Comparison of ENCODE assay signal across 8 mouse cellular contexts in genomic region chr2:31758966-31759365, GRCm38 (mm10). TPM values are rescaled to one million over a fixed set of nuclear protein-coding genes. Genes with fewer than 3 reads are reported as not detected.
DNase-seq lines count a peak whose midpoint lies in the region; ATAC-seq and TF ChIP-seq lines count a peak whose summit lies in the region.

No protein-coding gene starts in this region.

- H3K27ac ChIP-seq in gastrocnemius, adult 2 months = peak overlapping the region; percentile 97
- no peak overlapping the region for H3K27ac ChIP-seq in ES-Bruce4 (ENCODE audit: insufficient read depth, low read length)
- H3K27ac ChIP-seq in heart, embryonic 16.5 days (ENCODE audit: low read length) = peak overlapping the region; percentile 97
- no peak overlapping the region for H3K27ac ChIP-seq in liver, embryonic 15.5 days (replicated peaks)
- no peak overlapping the region for H3K27ac ChIP-seq in thymus, adult 2 months (ENCODE audit: control insufficient read depth, insufficient read depth, low read length)

- TF ChIP-seq CTCF in gastrocnemius, adult 2 months (IDR thresholded peaks at IDR 0.05) = no peak
- TF ChIP-seq CTCF in ES-Bruce4 (IDR thresholded peaks at IDR 0.05; ENCODE audit: low read depth, low read length) = no peak
- no peak for TF ChIP-seq CTCF in thymus, adult 2 months (IDR thresholded peaks at IDR 0.05; ENCODE audit: borderline replicate concordance, control insufficient read depth, extremely low read depth, insufficient read depth, low read length, poor library complexity)

- WGBS in heart, embryonic 16.5 days = 77% methylated on average over 5 of the region's 5 CpGs
- WGBS in liver, embryonic 15.5 days (ENCODE audit: insufficient replicate concordance) = 70% methylated on average over 5 of the region's 5 CpGs
- WGBS in thymus, adult 2 months = 96% methylated on average over 5 of the region's 5 CpGs

- no peak for ATAC-seq in heart, embryonic 16.5 days (replicated peaks; ENCODE audit: extremely low read depth, insufficient read depth, low FRiP score)
- no peak for ATAC-seq in liver, embryonic 15.5 days (ENCODE audit: insufficient read depth)
- ATAC-seq in granulocyte monocyte progenitor cell, adult 5-6 weeks (replicated peaks; ENCODE audit: poor library complexity, severe bottlenecking) = no peak

- peak overlapping the region; percentile 88 for H3K4me2 ChIP-seq in heart, embryonic 16.5 days (ENCODE audit: low read depth, low read length)
- H3K4me2 ChIP-seq in liver, embryonic 15.5 days = peak overlapping the region; percentile 88

- H3K4me3 ChIP-seq in gastrocnemius, adult 2 months = peak overlapping the region; percentile 94
- H3K4me3 ChIP-seq in ES-Bruce4 (ENCODE audit: low read depth, low read length) = no peak overlapping the region
- H3K4me3 ChIP-seq in heart, embryonic 16.5 days (ENCODE audit: low read length) = peak overlapping the region; percentile 66
- H3K4me3 ChIP-seq in liver, embryonic 15.5 days (replicated peaks) = no peak overlapping the region; the same call in 1 of the 2 replicates
- no peak overlapping the region for H3K4me3 ChIP-seq in thymus, adult 2 months (ENCODE audit: control insufficient read depth, insufficient read depth, low read length)

- no peaks in the 10 kb centered on the region for H3K9me3 ChIP-seq in ES-Bruce4 (replicated peaks; ENCODE audit: control insufficient read depth, insufficient read depth, low read length, poor library complexity, severe bottlenecking)
- H3K9me3 ChIP-seq in heart, embryonic 16.5 days (replicated peaks; ENCODE audit: control insufficient read depth, low read length) = peaks cover 6% of the 10 kb centered on the region; the same call in 1 of the 2 replicates
- no peaks in the 10 kb centered on the region for H3K9me3 ChIP-seq in liver, embryonic 15.5 days (replicated peaks)

- H3K9ac ChIP-seq in ES-Bruce4 (ENCODE audit: low read depth, poor library complexity, severe bottlenecking) = peak overlapping the region; percentile 86
- peak overlapping the region; percentile 97 for H3K9ac ChIP-seq in heart, embryonic 16.5 days (ENCODE audit: low read length)
- H3K9ac ChIP-seq in liver, embryonic 15.5 days = no peak overlapping the region

- no peaks in the 10 kb centered on the region for H3K36me3 ChIP-seq in ES-Bruce4 (ENCODE audit: control insufficient read depth, insufficient read depth, low read length, poor library complexity, severe bottlenecking)
- H3K36me3 ChIP-seq in heart, embryonic 16.5 days (ENCODE audit: control insufficient read depth, insufficient read depth) = peaks cover 4% of the 10 kb centered on the region; the same call in 1 of the 2 replicates
- H3K36me3 ChIP-seq in liver, embryonic 15.5 days (replicated peaks) = no peaks in the 10 kb centered on the region; the same call in 1 of the 2 replicates
- no peaks in the 10 kb centered on the region for H3K36me3 ChIP-seq in thymus, adult 2 months (ENCODE audit: control insufficient read depth, insufficient read depth, low read length)

- no peaks in the 10 kb centered on the region for H3K27me3 ChIP-seq in ES-Bruce4 (ENCODE audit: control insufficient read depth, insufficient read depth, low read length, poor library complexity, severe bottlenecking)
- no peaks in the 10 kb centered on the region for H3K27me3 ChIP-seq in heart, embryonic 16.5 days (ENCODE audit: control insufficient read depth, insufficient read depth, low read length)
- H3K27me3 ChIP-seq in liver, embryonic 15.5 days = no peaks in the 10 kb centered on the region
- H3K27me3 ChIP-seq in thymus, adult 2 months (ENCODE audit: control insufficient read depth, insufficient read depth, low read length) = no peaks in the 10 kb centered on the region

- intact Hi-C loops in gastrocnemius, adult 2 months (cut with DNase I) = no loop called here

- DNase-seq in gastrocnemius, adult 2 months = no peak
- DNase-seq in gastrocnemius, postnatal 25 days = no peak
- no peak for DNase-seq in spleen, postnatal 4 days (ENCODE audit: low spot score in 2 of 2)
- no peak for DNase-seq in thymus, adult 2 months

- peaks cover 2% of the 10 kb centered on the region for H3K4me1 ChIP-seq in ES-Bruce4 (ENCODE audit: control insufficient read depth, insufficient read depth, low read length)
- peaks cover 43% of the 10 kb centered on the region for H3K4me1 ChIP-seq in heart, embryonic 16.5 days (ENCODE audit: control insufficient read depth, insufficient read depth, low read length)
- peaks cover 50% of the 10 kb centered on the region for H3K4me1 ChIP-seq in liver, embryonic 15.5 days (replicated peaks)
- peaks cover 28% of the 10 kb centered on the region for H3K4me1 ChIP-seq in thymus, adult 2 months (replicated peaks; ENCODE audit: control insufficient read depth, insufficient read depth, low read length)

- no peak for TF ChIP-seq EP300 in ES-Bruce4 (IDR thresholded peaks at IDR 0.05; ENCODE audit: insufficient read depth, low read depth, low read length)

- no peak for TF ChIP-seq POLR2A in ES-Bruce4 (IDR thresholded peaks at IDR 0.05; ENCODE audit: insufficient read depth, low read length)
- no peak for TF ChIP-seq POLR2A in thymus, adult 2 months (IDR thresholded peaks at IDR 0.05; ENCODE audit: control insufficient read depth, extremely low read depth, insufficient read depth, low read length, poor library complexity)

RNA-seq across cellular contexts. Expression of gene Qrfp, which starts 51.4 kb away (rescaled TPM):
- not detected for total RNA-seq in gastrocnemius, adult 2 months (2021)
- not detected for total RNA-seq in gastrocnemius, postnatal 25 days (2021)
- polyA plus RNA-seq in ES-Bruce4 (2011; ENCODE audit: insufficient read depth, insufficient read length, low read depth, missing spikeins) = not detected in 2 replicates
- 0.14 and 0.22 TPM in 2 replicates for polyA plus RNA-seq in heart, embryonic 16.5 days (2015; fragmentation: Nextera tagmentation; extraction: Ambion mirVana)
- polyA plus RNA-seq in liver, embryonic 15.5 days (2015; fragmentation: Nextera tagmentation; extraction: Ambion mirVana) = 0.03 and 0.08 TPM in 2 replicates
- total RNA-seq in granulocyte monocyte progenitor cell, adult 5-6 weeks (2014; fragmentation: Nextera tagmentation) = not detected in 2 replicates
- not detected in 2 replicates for total RNA-seq in granulocyte monocyte progenitor cell, adult 5-6 weeks (2017)
- 0.51 and 0.73 TPM in 2 replicates for polyA plus RNA-seq in thymus, adult 2 months (2012; rRNA removed)

Comparison
In these comparisons a context has a peak if more than half of its experiments do, and no peak if none do; other contexts are left out.
1. H3K27ac ChIP-seq: peak in gastrocnemius, adult 2 months (single experiment) and heart, embryonic 16.5 days (single experiment); none in ES-Bruce4 (single experiment), liver, embryonic 15.5 days (single experiment) and thymus, adult 2 months (single experiment).
2. H3K4me3 ChIP-seq: peak in gastrocnemius, adult 2 months (single experiment) and heart, embryonic 16.5 days (single experiment); none in ES-Bruce4 (single experiment), liver, embryonic 15.5 days (single experiment) and thymus, adult 2 months (single experiment).